In the genomic region with DNA sequence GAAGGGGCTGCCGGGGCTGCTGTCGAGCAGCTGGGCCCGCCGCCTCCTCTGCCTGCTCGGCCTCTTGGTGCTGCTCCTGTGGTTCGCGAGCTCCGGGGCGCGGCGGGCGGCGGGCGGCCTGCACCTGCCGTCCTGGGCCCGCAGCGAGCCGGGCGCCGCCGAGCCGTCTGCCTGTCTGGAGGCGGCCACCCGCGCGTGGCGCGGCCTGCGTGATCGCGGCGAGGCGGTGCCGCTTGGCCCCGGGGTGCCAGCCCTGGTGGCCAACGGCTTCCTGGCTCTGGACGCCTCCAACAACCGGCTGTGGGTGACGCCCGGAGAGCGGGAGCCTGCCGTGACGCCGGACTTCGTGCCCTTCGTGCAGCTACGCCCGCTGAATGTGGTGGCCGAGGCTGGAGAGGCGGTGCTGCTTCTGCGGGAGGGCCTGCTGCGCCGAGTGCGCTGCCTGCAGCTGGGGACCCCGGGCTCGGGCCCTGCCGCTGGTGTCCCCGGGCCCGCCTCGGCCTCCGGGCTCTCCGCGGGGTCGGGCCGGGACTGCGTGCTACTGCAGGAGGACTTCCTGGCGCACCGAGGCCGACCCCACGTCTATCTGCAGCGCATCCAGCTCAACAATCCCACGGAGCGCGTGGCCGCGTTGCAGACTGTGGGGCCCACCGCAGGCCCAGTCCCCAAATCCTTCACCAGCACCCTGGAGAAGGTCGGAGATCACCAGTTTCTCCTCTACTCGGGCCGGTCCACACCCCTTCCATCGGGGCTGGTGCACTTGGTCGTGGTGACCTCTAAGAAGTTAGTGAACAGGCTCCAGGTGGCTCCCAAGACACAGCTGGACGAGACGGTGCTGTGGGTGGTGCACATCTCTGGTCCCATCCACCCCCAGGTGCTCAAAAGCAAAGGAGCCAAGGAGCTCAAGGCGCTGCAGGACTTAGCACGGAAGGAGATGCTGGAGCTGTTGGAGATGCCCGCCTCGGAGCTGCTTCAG, we compare ENCODE assay signal across 8 mouse cellular contexts. TPM values are rescaled to one million over a fixed set of nuclear protein-coding genes. Genes with fewer than 3 reads are reported as not detected.
A peak's percentile ranks its signal among the peaks of the same experiment; 100 is the strongest.
DNase-seq lines count a peak whose midpoint lies in the region; ATAC-seq and TF ChIP-seq lines count a peak whose summit lies in the region.
"Had no signal": no experiment of that assay in that cellular context is flagged by ENCODE, and none has a peak within 500 bp of the region (broad histone marks: within the 10 kb centered on the region; RNA-seq: fewer than 3 reads in every experiment).

No protein-coding gene starts in this region.

- H3K27me3 ChIP-seq in heart, postnatal 0 days (ENCODE audit: control insufficient read depth, insufficient read depth, low read length), result no peaks in the 10 kb centered on the region
- H3K27me3 ChIP-seq in limb, embryonic 14.5 days (ENCODE audit: control insufficient read depth, insufficient read depth, low read length), result no peaks in the 10 kb centered on the region

- peaks cover 35% of the 10 kb centered on the region for H3K36me3 ChIP-seq in heart, postnatal 0 days (replicated peaks; ENCODE audit: control insufficient read depth, insufficient read depth, low read length)
- peaks cover 39% of the 10 kb centered on the region for H3K36me3 ChIP-seq in limb, embryonic 14.5 days (ENCODE audit: control insufficient read depth, insufficient read depth, low read length)

- H3K9ac ChIP-seq in heart, postnatal 0 days (replicated peaks; ENCODE audit: low read depth, low read length), result peak overlapping the region; percentile 95
- peak overlapping the region; percentile 82 for H3K9ac ChIP-seq in limb, embryonic 14.5 days (ENCODE audit: low read depth, low read length, severe bottlenecking)

- peak overlapping the region; percentile 88 for H3K4me2 ChIP-seq in heart, postnatal 0 days (ENCODE audit: low read depth, low read length)
- H3K4me2 ChIP-seq in limb, embryonic 14.5 days (replicated peaks; ENCODE audit: low read depth, low read length, severe bottlenecking), result peak overlapping the region; percentile 93

- peaks cover 58% of the 10 kb centered on the region for H3K4me1 ChIP-seq in heart, postnatal 0 days (ENCODE audit: control insufficient read depth, insufficient read depth)
- peaks cover 42% of the 10 kb centered on the region for H3K4me1 ChIP-seq in limb, embryonic 14.5 days (ENCODE audit: control insufficient read depth, insufficient read depth, low read length)

- peak; percentile 12 for DNase-seq in retina, postnatal 1 day
- no peak for DNase-seq in retina, embryonic 14.5 days (ENCODE audit: low spot score)
- no peak for DNase-seq in heart, postnatal 0 days (ENCODE audit: low spot score)
- DNase-seq in limb, embryonic 14.5 days (ENCODE audit: low spot score), result no peak
- DNase-seq in natural killer cell, adult 2 months (ENCODE audit: low spot score in 2 of 2), result peak; percentile 18 to 26
- DNase-seq in thymus, postnatal 25 days, result peak; percentile 51

- TF ChIP-seq CTCF in heart, postnatal 0 days (IDR thresholded peaks at IDR 0.05; ENCODE audit: low read depth), result no peak

- 5% methylated on average over 85 of the region's 88 CpGs for WGBS in heart, postnatal 0 days
- WGBS in limb, embryonic 14.5 days, result 8% methylated on average over 62 of the region's 88 CpGs

- peak overlapping the region; percentile 83 for H3K27ac ChIP-seq in heart, postnatal 0 days (ENCODE audit: low read depth)
- peak overlapping the region; percentile 41; the same call in 1 of the 2 replicates for H3K27ac ChIP-seq in limb, embryonic 14.5 days (replicated peaks; ENCODE audit: low read depth, low read length)

- no peak for TF ChIP-seq EP300 in heart, postnatal 0 days (IDR thresholded peaks at IDR 0.05; ENCODE audit: low read depth)

- H3K4me3 ChIP-seq in heart, postnatal 0 days (ENCODE audit: low read depth, low read length), result peak overlapping the region; percentile 98
- peak overlapping the region; percentile 89 for H3K4me3 ChIP-seq in limb, embryonic 14.5 days (replicated peaks; ENCODE audit: low read length)

- TF ChIP-seq POLR2A in limb, embryonic 14.5 days (IDR thresholded peaks at IDR 0.05; ENCODE audit: borderline replicate concordance, extremely low read depth, insufficient read depth, insufficient read length), result no peak

- ATAC-seq in common myeloid progenitor, adult 5-6 weeks (replicated peaks; ENCODE audit: low read depth, poor library complexity, severe bottlenecking), result peak; percentile 16
- ATAC-seq in heart, postnatal 0 days (ENCODE audit: insufficient read depth, low read depth), result peak; percentile 30
- ATAC-seq in limb, embryonic 14.5 days (ENCODE audit: low FRiP score, low read depth), result peak; percentile 20

- H3K9me3 ChIP-seq in heart, postnatal 0 days (replicated peaks; ENCODE audit: control insufficient read depth, low read length), result no peaks in the 10 kb centered on the region
- no peaks in the 10 kb centered on the region for H3K9me3 ChIP-seq in limb, embryonic 14.5 days (ENCODE audit: control insufficient read depth, low read length)

RNA-seq across cellular contexts. Expression of a gene that starts 0.6 kb away (rescaled TPM):
- 30.4 and 34.6 TPM in 2 replicates for total RNA-seq in common myeloid progenitor, adult 5-6 weeks (2017)
- 76.2 and 82.2 TPM in 2 replicates for total RNA-seq in heart, postnatal 0 days (2014; rRNA removed; ENCODE audit: low replicate concordance)
- polyA plus RNA-seq in heart, postnatal 0 days (2015; fragmentation: Nextera tagmentation; extraction: Ambion mirVana), result 8.9 and 10.4 TPM in 2 replicates
- polyA plus RNA-seq in limb, embryonic 14.5 days (2012; rRNA removed), result 63.2 and 88.2 TPM in 2 replicates
- 25.9 and 29.9 TPM in 2 replicates for polyA plus RNA-seq in limb, embryonic 14.5 days (2014; fragmentation: Nextera tagmentation; extraction: Ambion mirVana)

RNA-seq across cellular contexts. Expression of a gene that starts 4.8 kb away (rescaled TPM):
- 3.4 and 11.4 TPM in 2 replicates for total RNA-seq in common myeloid progenitor, adult 5-6 weeks (2017)
- 84.0 and 107 TPM in 2 replicates for total RNA-seq in heart, postnatal 0 days (2014; rRNA removed; ENCODE audit: low replicate concordance)
- 48.9 and 55.6 TPM in 2 replicates for polyA plus RNA-seq in heart, postnatal 0 days (2015; fragmentation: Nextera tagmentation; extraction: Ambion mirVana)
- polyA plus RNA-seq in limb, embryonic 14.5 days (2012; rRNA removed), result 104 and 129 TPM in 2 replicates
- 93.0 and 103 TPM in 2 replicates for polyA plus RNA-seq in limb, embryonic 14.5 days (2014; fragmentation: Nextera tagmentation; extraction: Ambion mirVana)

RNA-seq across cellular contexts. Expression of a gene that starts 36.8 kb away (rescaled TPM):
- 17.7 and 24.4 TPM in 2 replicates for total RNA-seq in common myeloid progenitor, adult 5-6 weeks (2017)
- 251 and 256 TPM in 2 replicates for total RNA-seq in heart, postnatal 0 days (2014; rRNA removed; ENCODE audit: low replicate concordance)
- 188 and 230 TPM in 2 replicates for polyA plus RNA-seq in heart, postnatal 0 days (2015; fragmentation: Nextera tagmentation; extraction: Ambion mirVana)
- polyA plus RNA-seq in limb, embryonic 14.5 days (2012; rRNA removed), result 29.6 and 33.4 TPM in 2 replicates
- polyA plus RNA-seq in limb, embryonic 14.5 days (2014; fragmentation: Nextera tagmentation; extraction: Ambion mirVana), result 29.8 and 30.2 TPM in 2 replicates

RNA-seq across cellular contexts. Expression of a gene that starts 44.3 kb away (rescaled TPM):
- total RNA-seq in common myeloid progenitor, adult 5-6 weeks (2017), result not detected in 2 replicates
- 831 and 1,183 TPM in 2 replicates for total RNA-seq in heart, postnatal 0 days (2014; rRNA removed; ENCODE audit: low replicate concordance)
- polyA plus RNA-seq in heart, postnatal 0 days (2015; fragmentation: Nextera tagmentation; extraction: Ambion mirVana), result 188 and 473 TPM in 2 replicates
- polyA plus RNA-seq in limb, embryonic 14.5 days (2012; rRNA removed), result 0.11 TPM in 1 of 2 replicates, not detected in the other
- 0.44 TPM in 1 of 2 replicates, not detected in the other for polyA plus RNA-seq in limb, embryonic 14.5 days (2014; fragmentation: Nextera tagmentation; extraction: Ambion mirVana)
- total RNA-seq: gastrocnemius, postnatal 4 days had no signal

RNA-seq across cellular contexts. Expression of a gene that starts 59.2 kb away (rescaled TPM):
- total RNA-seq in common myeloid progenitor, adult 5-6 weeks (2017), result not detected in 2 replicates
- 2,556 and 3,370 TPM in 2 replicates for total RNA-seq in heart, postnatal 0 days (2014; rRNA removed; ENCODE audit: low replicate concordance)
- polyA plus RNA-seq in heart, postnatal 0 days (2015; fragmentation: Nextera tagmentation; extraction: Ambion mirVana), result 9,636 and 10,119 TPM in 2 replicates
- polyA plus RNA-seq in limb, embryonic 14.5 days (2012; rRNA removed), result 0.33 TPM in 1 of 2 replicates, not detected in the other
- polyA plus RNA-seq in limb, embryonic 14.5 days (2014; fragmentation: Nextera tagmentation; extraction: Ambion mirVana), result 0.87 and 1.0 TPM in 2 replicates
- total RNA-seq: gastrocnemius, postnatal 4 days had no signal

Comparison
In these comparisons a context has a peak if more than half of its experiments do, and no peak if none do; other contexts are left out.
1. DNase-seq: peak in retina, postnatal 1 day (single experiment), natural killer cell, adult 2 months (2 of 2) and thymus, postnatal 25 days (single experiment); none in retina, embryonic 14.5 days (single experiment), heart, postnatal 0 days (single experiment) and limb, embryonic 14.5 days (single experiment).
2. Peak in every context shown above with its lines, with median percentiles within 50 percentile points of each other: ATAC-seq.